Mouse (Mus musculus) bone marrow, adult 2 months (tissue): Measurements from ENCODE around the gene Rasa3.

Source experiments
- CTCF ChIP-seq: fragments of 200-500 bp; IDR thresholded peaks from 2 replicates; pipeline ENCODE4 v1.5.1; 2011; ENCODE audit warnings: low read length, control low read depth; ENCODE audit not compliant: control insufficient read depth, insufficient read depth
- POLR2A ChIP-seq: fragments of 200-500 bp; IDR thresholded peaks from 2 replicates; pipeline ENCODE4 v1.6.1; 2011; ENCODE audit warnings: low read depth, mild to moderate bottlenecking, control low read depth, low read length, borderline replicate concordance; ENCODE audit not compliant: control insufficient read depth

DNA sequence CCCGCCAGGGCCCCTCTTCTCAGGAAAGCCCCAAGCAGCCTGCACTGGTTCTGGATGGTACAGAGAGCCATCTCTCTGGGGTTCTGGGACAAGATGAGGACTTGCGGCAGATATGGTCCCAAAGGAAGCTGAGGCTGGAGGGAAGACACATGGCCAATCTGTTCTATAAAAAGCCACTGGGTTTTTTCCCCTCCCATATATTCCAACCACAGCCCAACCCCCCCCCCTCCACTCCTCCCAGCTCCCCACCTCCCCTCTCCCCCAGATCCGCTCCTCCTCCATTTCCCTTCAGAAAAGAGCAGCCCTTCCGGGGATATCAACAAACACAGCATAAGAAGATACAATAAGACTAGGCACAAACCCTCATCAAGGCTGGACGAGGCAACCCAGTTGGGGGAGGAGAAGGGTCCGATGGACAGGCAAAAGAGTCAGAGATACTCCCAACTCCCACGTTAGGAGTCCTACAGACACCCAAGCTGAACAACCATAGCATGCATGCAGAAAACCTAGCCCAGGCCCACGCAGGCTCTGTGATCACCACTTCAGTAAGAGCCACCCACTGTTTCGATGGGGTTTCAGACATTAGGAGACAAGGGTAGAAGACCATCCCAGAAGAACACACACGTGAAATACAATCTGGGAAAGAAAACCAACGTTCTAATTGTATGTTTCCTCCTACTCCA is 22.9 kb downstream of the Rasa3 start:
- TF ChIP-seq CTCF (no peak), POLR2A (no peak)
